Mouse (Mus musculus) urinary bladder, postnatal 14 days (tissue): Measurements from ENCODE around the gene Shcbp1.
"Not testable (repeated sequence)": the region's sequence is repeated elsewhere in the genome, so short reads cannot be mapped to it uniquely, and the experiment has no call there.

ENCODE experiments used
- DNase-seq: peaks from one replicate; pipeline ENCODE4 v3.0.0; 2021; ENCODE audit warnings: low spot score

Gene Shcbp1

DNA sequence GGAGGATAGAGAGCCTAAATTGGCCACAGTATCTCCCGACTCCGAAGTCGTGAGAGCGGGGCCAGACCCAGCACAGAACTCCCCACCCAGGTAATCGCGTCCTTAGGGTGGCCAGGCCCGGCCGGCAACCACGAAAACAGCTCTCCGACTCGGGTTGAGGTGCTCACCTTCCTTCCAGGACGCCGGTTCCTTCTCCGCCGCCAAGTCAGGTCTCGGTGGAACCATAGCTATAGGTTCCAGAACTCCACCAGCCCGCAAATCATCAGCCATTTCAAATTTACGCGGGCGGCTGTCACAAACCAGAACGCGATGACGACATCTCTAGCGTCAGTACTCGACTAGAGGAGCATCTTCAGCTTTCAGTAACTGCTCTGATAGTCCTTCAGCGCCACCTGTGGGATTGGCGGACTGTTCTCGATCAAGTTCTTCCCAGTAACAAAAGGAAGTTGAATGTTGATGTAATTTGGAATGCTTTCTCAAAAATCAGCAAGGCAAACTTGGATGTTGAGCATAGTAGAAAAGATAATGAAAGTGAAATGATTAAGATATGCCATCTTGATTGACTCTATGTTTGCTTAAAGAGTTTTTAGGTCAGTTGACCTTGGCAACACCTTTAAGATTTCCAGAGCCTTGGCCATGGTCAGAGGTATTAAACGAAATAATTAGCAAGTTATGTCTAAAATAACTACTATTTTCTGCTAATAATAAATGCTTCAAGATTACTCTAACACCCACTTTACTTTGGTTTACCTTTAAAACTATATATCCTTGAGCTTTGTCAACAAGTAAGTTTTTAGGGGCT is at the start of gene Shcbp1:
TSS of gene Shcbp1 (minus strand) at position 314 of the 802 bp plus-strand sequence.
- DNase-seq, result peak; percentile 94

DNA sequence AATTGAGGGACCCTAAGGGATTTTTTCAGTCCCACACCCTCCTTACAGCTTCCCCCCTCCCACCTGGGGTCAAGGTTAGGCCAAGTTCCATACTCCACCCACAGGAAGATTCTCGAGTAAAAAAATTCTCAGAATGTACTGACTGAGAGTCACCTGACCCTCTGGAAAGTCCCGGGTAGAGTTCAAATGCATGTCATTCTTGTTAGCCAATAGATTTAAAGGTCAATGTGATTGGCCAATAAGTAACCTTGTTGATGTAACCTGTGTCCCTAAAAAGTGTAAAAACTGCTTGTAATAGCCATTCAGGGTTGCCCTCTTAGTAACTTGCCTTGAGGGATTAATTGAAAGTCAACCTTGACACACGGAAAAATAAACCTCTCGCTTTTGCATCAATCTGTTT is 29.5 kb upstream of the Shcbp1 start:
- no peak for DNase-seq

DNA sequence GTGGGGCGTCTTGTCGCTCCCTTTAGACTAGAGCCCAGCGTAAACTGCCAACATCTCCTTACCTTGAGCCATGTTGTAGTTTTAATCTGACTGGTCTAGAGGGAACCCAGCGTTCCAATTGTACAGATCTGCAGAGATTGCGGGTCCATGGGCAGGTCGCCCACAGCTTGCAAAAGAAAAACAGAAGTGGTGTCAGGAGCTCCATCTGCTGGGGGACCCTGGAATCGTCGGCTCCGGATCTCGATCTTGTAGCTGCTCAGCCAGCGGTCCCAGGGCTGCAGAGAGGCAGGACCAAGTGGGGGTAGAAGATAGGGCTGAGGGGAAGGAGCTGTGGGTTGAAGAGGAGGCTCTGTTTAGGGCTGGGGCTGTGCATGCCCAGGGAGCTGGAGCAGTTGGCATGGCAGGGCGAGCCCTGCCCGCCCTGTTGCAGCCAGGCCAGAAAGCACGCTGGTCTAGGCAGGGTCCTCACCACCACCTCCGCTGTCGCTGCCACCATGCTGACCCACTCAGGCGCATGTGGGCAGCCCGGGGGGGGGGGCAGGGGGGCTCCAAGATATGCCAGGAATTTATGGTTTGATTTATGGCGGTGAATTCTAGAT is 21.3 kb upstream of the Shcbp1 start:
- DNase-seq, result peak; percentile 41

DNA sequence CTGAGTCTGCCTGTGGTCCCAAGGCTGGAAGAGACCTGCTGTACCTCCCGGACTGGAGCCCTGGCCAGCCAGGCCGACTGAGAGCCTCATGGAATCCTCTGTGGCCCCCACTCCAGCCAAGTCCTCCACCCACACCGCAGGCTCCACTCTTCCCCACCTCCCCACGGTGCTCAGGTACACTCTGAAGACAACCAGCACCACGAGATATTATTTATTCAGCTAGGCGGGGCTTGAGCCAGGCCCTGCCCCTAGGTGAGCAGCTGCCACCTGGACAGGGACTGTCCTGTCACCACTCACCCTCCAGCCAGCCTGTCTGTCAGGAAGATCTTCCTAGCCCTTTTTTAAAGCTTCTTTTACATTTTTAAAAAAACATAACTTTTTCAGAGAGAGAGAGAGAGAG is 1.1 kb downstream of the Shcbp1 start:
- DNase-seq, result no peak

DNA sequence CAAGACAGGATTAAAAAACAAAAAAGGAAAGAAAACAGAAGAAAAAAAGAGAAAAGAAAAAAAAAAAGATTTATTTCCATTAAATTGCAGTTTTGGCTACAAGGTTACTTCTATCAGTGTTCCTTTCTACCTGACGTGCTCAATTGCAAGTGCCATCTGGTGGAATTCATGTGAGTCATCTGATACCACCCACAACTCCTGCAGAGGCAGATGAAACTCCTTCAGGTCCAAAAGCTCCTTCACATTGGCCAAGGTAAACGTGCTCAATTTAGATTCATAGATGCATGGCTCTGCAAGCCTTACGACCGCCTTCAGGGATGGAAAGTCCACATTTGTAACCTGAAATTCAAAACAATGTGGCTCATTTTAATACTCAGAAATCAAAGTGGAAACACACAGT is 14.6 kb downstream of the Shcbp1 start:
- DNase-seq, result no peak

DNA sequence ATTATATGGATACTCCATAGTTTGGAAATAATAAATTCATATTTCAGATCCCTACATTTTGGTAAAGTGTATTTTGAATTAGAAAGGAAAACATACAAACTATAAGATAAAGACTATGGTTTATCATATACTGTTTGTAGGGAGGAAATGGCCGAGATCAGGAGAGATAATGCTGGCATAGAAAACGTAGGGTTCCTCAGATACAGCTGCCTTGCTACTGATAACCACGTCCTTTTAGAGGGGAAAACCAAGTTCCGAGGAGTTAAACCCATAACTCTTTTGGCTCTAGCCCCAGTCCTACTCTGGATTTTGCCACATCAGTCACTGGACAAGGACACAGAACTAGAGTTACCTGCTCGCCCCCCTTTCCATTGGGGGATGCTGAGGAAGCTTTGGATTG is 26.3 kb downstream of the Shcbp1 start:
- no peak for DNase-seq

DNA sequence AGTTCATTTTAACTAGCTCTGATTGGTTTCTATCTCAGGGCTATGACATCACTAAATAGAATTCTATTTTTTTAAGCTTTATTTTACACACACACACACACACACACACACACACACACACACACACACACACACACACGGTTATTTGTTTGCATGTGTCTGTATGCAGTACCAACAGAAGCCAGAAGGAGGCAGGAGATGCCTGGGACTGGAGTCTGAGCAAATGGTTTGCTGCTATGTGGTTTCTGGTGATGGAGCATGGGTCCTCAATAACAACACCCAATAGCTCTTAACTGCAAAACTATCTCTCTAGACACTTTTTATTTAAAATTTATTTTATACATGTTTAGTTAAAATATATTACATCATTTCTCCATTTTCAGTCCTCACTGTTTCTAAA is 48.4 kb downstream of the Shcbp1 start:
- no peak for DNase-seq

DNA sequence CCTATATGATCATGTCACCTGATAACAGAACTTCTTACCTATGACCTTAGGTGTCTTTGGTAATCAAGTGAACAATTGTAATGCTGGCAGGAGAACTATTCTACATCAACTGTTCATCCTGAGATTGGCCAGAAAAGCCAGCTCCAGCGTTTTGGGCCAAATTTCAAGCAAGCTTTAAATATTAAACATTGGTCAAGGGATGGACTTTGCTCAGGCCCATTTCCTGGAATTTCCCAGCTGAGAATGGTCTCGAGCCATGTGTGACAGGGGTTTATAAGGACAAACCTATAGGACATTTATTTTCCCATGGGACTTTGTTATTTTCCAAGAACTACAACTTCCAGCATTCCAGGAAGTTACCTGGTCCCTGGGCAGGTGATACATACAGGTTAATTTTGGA is 63.8 kb downstream of the Shcbp1 start:
- DNase-seq, result no peak

DNA sequence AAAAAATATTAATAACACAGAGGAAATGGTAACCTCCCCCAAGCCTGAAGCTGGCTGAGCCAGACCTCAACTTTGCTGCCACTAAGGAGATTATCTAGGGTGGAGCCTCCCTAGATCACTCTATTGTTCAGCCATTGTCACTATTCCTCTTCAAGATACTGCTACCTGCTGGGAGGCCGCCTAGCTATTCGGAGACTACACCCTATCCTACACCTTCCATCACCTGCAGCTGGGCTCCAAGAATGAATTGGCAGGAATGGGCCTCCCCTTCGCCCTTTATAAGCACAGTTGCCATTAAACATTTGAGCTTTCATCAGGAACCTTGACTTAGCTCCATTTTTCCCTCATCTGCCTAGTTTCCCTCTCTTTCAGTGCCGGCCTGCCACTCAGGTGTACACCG is 71.0 kb downstream of the Shcbp1 start:
- DNase-seq, result not testable (repeated sequence)

DNA sequence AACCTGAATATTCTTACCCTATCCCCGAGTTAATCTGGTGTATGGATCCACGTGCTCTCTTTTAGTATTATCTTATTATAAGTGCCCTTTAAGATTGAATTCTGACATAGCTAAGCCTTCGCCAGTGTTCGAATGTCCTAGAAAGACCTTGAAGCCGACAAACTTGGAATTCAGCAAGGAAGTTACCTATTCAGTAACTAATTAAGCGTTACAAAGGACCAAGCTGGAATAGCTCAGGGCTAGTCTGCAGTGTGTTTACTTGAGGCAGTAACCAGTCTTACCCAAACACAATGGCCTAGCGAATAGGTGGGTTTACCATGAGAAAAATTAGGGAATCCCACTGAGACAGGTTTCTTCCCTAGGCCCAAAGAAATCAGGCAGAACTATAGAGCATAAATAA is 71.5 kb downstream of the Shcbp1 start:
- DNase-seq, result not testable (repeated sequence)

DNA sequence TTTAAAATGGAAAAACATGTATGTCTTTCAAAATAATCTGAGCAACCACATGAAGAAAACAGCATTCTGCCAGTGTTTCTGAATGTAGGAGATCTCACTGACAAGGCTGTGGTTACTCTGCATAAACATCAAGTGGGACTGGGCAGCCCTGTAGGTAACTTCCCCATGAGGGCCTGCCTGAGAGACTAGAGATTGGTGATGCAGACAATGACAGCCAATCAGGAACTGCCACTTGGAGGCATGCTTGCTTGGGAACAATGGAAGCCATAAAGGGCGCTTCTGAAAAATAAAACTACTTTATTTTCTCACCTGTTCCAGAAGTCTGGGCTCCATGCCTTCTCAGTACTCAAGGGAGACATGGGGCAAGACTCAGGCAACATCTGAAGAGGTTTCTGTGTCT is 87.7 kb downstream of the Shcbp1 start:
- no peak for DNase-seq
